Mouse (Mus musculus) CD4-positive, CD25-positive, alpha-beta regulatory T cell, adult 4 months (primary cell): ENCODE measurements around the gene Polg2. TPM values are rescaled to one million over a fixed set of nuclear protein-coding genes. Genes with fewer than 3 reads are reported as not detected.

ENCODE experiments used
- ATAC-seq: one replicate; pipeline ENCODE4 v1.8.0; 2017
- polyA plus RNA-seq, 2 experiments: library from polyadenylated mRNA; unstranded; fragments of 100-300 nt; shearing (Covaris generic); gene quantifications; one replicate each; pipeline ENCODE4 v1.2.1; 2017

The Polg2 gene
- polyA plus RNA-seq, 2 experiments from 2014 or later: 15.0 to 15.3 TPM

DNA sequence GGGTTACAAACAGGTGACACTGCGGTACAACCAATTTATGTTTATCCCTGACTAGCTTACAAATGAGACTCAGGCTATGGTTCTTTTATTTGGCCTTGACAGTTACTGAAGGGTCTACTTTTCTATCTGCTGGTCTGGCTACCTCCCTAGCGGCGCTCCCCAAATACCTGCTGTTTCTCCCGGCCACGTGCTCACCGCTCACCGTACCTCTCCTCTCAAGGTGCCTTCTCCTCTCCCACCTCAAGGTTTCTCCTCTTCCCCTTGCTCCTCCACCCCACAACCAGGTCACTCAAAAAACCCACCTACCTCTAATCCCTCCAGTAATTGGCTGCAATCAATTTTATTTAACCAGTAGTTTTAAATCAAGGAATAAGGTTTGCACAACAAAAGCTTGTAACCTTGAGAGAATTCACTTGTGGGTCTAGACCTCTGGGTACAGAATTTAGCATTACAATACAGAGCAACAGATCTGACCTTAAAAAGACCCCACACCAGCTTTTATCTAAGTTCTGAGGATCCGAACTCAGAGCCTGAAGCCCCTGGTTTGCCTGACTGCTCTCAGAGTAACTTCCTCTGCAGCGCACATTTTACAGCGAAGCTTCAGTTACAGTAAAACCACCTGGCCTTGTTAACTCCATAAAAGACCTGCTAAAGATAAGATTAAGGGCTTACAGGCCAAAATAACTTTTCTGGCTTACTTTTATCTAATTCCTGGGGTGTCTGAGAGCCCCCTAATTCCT lies 55.0 kb downstream of the Polg2 start:
- ATAC-seq: no peak

DNA sequence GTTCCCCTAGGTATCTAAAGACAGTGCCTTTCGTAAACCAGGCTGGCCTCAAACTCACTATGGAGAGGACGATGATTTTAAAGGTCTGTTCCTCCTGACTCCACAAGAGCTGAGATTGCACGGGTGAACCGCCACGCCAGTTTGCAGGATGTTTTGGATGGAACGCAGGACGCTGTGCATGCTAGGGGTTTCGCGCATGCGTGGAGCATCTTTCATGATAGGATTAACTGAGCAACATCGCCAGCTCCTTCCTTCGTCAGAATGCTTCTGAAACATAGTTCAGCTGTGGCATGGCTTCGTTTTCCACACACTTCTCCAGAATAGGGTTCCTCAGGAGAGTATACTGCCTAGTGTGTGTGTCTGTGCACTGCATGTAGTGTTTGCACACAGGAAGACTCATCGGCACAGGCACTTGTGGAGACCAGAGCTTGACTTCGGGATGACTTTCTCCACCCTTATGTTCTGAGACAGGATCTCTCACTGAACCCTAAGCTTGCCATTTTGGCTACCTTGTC lies 55.7 kb downstream of the Polg2 start:
- ATAC-seq: no peak

DNA sequence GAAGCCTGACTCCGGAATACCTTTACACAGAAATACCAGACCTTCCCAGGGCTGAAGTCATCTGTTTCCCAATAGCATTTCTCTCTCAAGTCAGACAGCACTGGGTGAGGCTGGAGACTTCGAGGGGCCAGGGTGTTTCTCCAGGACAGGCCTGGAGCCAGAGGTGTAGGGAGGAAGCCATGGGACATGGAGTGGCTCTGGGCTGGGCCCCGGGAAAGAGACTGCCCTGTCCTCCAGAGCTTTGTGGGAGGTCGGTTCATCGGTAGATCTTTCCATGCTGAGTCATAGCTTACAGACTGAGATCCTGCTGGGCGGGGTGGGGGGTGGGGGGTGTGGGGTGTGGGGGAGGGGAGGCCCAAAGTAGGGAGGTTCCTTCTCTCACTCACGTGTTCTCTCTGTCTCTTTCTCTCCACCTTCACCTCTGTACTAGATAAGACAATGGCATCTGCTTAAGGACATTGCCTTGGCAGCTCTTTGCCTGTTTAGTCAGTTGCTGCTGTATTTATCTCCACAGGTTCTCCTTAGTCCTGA lies 56.4 kb downstream of the Polg2 start:
- ATAC-seq: no peak

DNA sequence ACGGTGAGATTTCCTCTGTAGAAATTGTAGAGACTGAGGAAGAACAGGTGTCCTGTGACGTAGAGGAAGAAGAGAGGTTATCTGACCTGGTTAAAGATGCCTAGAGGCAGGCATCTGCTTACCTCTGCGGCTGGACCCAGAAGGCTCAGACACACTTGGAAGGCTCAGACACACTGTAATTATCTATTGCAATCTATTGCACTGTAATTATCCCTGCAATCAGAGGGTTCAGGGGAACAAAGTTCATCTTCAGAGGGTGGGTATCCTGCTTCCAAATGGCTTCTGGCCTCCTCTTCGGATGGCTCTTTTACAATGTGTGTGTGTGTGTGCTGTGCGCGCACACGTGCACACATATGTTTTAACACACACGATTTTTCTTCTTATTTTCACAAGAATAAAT lies 59.0 kb downstream of the Polg2 start:
- no peak for ATAC-seq

Other genes with a start within 250 kb of the Polg2 start
- gene Tex2, start 166.1 kb downstream of the Polg2 start, polyA plus RNA-seq: 10 to 100 TPM; 27.1 to 28.7 TPM
- 100 to 1,000 TPM; 116 to 166 TPM for gene Pecam1, start 28.9 kb downstream of the Polg2 start, polyA plus RNA-seq
- 10 to 100 TPM in 1 of 2 experiments, 1 to 10 TPM in 1; 9.7 to 14.3 TPM for gene Milr1, start 28.3 kb downstream of the Polg2 start, polyA plus RNA-seq
- 100 to 1,000 TPM; 471 to 562 TPM for gene Ddx5, start 9.6 kb upstream of the Polg2 start, polyA plus RNA-seq
- gene Cep95, start 9.7 kb upstream of the Polg2 start, polyA plus RNA-seq: 10 to 100 TPM; 36.7 to 48.9 TPM
- 10 to 100 TPM; 12.2 to 16.1 TPM for gene Smurf2, start 141.2 kb upstream of the Polg2 start, polyA plus RNA-seq
- gene Kpna2, start 220.0 kb upstream of the Polg2 start, polyA plus RNA-seq: 100 to 1,000 TPM; 115 to 134 TPM
- gene 1810010H24Rik, start 246.1 kb upstream of the Polg2 start, polyA plus RNA-seq: 1 to 10 TPM; 1.4 to 1.5 TPM